Mouse (Mus musculus): ENCODE measurements around the gene Gm13693.
"Not testable (repeated sequence)": the region's sequence is repeated elsewhere in the genome, so short reads cannot be mapped to it uniquely, and the experiment has no call there.

Gm13693 gene

GRCm38 (mm10) chr2:83961203-83961602 is at the start of gene Gm13693:
TSS of gene Gm13693 (plus strand) at chr2:83961503.
- DNase-seq (ENCODE audit: extremely low read depth, insufficient read length, low spot score) = not testable (repeated sequence)

GRCm38 (mm10) chr2:83929478-83930088 is 31.7 kb upstream of the Gm13693 start:
- DNase-seq (ENCODE audit: extremely low read depth, insufficient read length, low spot score) = no peak

GRCm38 (mm10) chr2:83940931-83941361 is 20.4 kb upstream of the Gm13693 start, which contains the start of gene Zswim2:
TSS of gene Zswim2 (minus strand) at chr2:83941228.
- no peak for DNase-seq (ENCODE audit: extremely low read depth, insufficient read length, low spot score)

GRCm38 (mm10) chr2:83941378-83941777 is 19.9 kb upstream of the Gm13693 start:
- DNase-seq (ENCODE audit: extremely low read depth, insufficient read length, low spot score) = no peak

- no peak for DNase-seq (ENCODE audit: extremely low read depth, insufficient read length, low spot score)
Measured at GRCm38 (mm10) chr2:83941792-83942191, 19.5 kb upstream of the Gm13693 start.

GRCm38 (mm10) chr2:83955393-83955792 is 5.9 kb upstream of the Gm13693 start, which contains the start of gene Gm13698:
TSS of gene Gm13698 (plus strand) at chr2:83955693.
- not testable (repeated sequence) for DNase-seq (ENCODE audit: extremely low read depth, insufficient read length, low spot score)

GRCm38 (mm10) chr2:83967013-83967412 is 5.7 kb downstream of the Gm13693 start, which contains the start of gene Gm13695:
TSS of gene Gm13695 (plus strand) at chr2:83967313.
- DNase-seq (ENCODE audit: extremely low read depth, insufficient read length, low spot score) = not testable (repeated sequence)

- not testable (repeated sequence) for DNase-seq (ENCODE audit: extremely low read depth, insufficient read length, low spot score)
Measured at GRCm38 (mm10) chr2:83972823-83973222, 11.5 kb downstream of the Gm13693 start, which contains the start of gene Gm13696. TSS of gene Gm13696 (plus strand) at chr2:83973123.

- DNase-seq (ENCODE audit: extremely low read depth, insufficient read length, low spot score) = not testable (repeated sequence)
Measured at GRCm38 (mm10) chr2:83978633-83979032, 17.3 kb downstream of the Gm13693 start, which contains the start of gene Gm13694. TSS of gene Gm13694 (plus strand) at chr2:83978933.

GRCm38 (mm10) chr2:83984443-83984842 is 23.1 kb downstream of the Gm13693 start, which contains the start of gene Gm13697:
TSS of gene Gm13697 (plus strand) at chr2:83984743.
- DNase-seq (ENCODE audit: extremely low read depth, insufficient read length, low spot score) = not testable (repeated sequence)

- DNase-seq (ENCODE audit: extremely low read depth, insufficient read length, low spot score) = not testable (repeated sequence)
Measured at GRCm38 (mm10) chr2:83990253-83990652, 28.9 kb downstream of the Gm13693 start, which contains the start of gene Gm13691. TSS of gene Gm13691 (plus strand) at chr2:83990553.

GRCm38 (mm10) chr2:83993639-83994255 is 32.4 kb downstream of the Gm13693 start:
- DNase-seq (ENCODE audit: extremely low read depth, insufficient read length, low spot score) = not testable (repeated sequence)

GRCm38 (mm10) chr2:83994526-83994925 is 33.2 kb downstream of the Gm13693 start:
- DNase-seq (ENCODE audit: extremely low read depth, insufficient read length, low spot score) = not testable (repeated sequence)

GRCm38 (mm10) chr2:84008913-84009312 is 47.6 kb downstream of the Gm13693 start:
- no peak for DNase-seq (ENCODE audit: extremely low read depth, insufficient read length, low spot score)

GRCm38 (mm10) chr2:84009818-84010217 is 48.5 kb downstream of the Gm13693 start:
- no peak for DNase-seq (ENCODE audit: extremely low read depth, insufficient read length, low spot score)

All from 3134 (cell line).